10 mouse cellular contexts compared by ENCODE assay signal in genomic region chr17:73806331-73806730, GRCm38 (mm10). TPM values are rescaled to one million over a fixed set of nuclear protein-coding genes. Genes with fewer than 3 reads are reported as not detected.
A peak's percentile ranks its signal among the peaks of the same experiment; 100 is the strongest.
DNase-seq lines count a peak whose midpoint lies in the region; ATAC-seq and TF ChIP-seq lines count a peak whose summit lies in the region.
"Had no signal": no experiment of that assay in that cellular context is flagged by ENCODE, and none has a peak within 500 bp of the region (broad histone marks: within the 10 kb centered on the region; RNA-seq: fewer than 3 reads in every experiment).

No protein-coding gene starts in this region.

- no peak overlapping the region for H3K4me2 ChIP-seq in forebrain, embryonic 11.5 days (ENCODE audit: low read depth, low read length, severe bottlenecking)
- peak overlapping the region; percentile 9 for H3K4me2 ChIP-seq in limb, embryonic 13.5 days (replicated peaks)
- no peak overlapping the region for H3K4me2 ChIP-seq in liver, embryonic 16.5 days (ENCODE audit: low read depth, low read length)

- TF ChIP-seq CTCF in cortical plate, adult 2 months (IDR thresholded peaks at IDR 0.05; ENCODE audit: extremely low read depth, insufficient read depth, low read length), result no peak

- no peak overlapping the region for H3K27ac ChIP-seq in forebrain, embryonic 11.5 days (ENCODE audit: low read depth, low read length)
- H3K27ac ChIP-seq in forebrain, embryonic 10.5 days, result no peak overlapping the region
- no peak overlapping the region for H3K27ac ChIP-seq in limb, embryonic 13.5 days
- H3K27ac ChIP-seq in limb, embryonic 10.5 days, result no peak overlapping the region
- no peak overlapping the region for H3K27ac ChIP-seq in cortical plate, adult 2 months (ENCODE audit: insufficient read depth, low read length)
- H3K27ac ChIP-seq in liver, embryonic 16.5 days (ENCODE audit: low read length), result no peak overlapping the region
- H3K27ac ChIP-seq: limb, embryonic 12.5 days had no signal

- H3K27me3 ChIP-seq in forebrain, embryonic 11.5 days (ENCODE audit: control insufficient read depth, insufficient read depth, low read length), result no peaks in the 10 kb centered on the region
- no peaks in the 10 kb centered on the region; the same call in 1 of the 2 replicates for H3K27me3 ChIP-seq in forebrain, embryonic 10.5 days (ENCODE audit: poor library complexity, severe bottlenecking)
- H3K27me3 ChIP-seq in limb, embryonic 13.5 days, result peaks cover 9% of the 10 kb centered on the region
- no peaks in the 10 kb centered on the region for H3K27me3 ChIP-seq in limb, embryonic 10.5 days (ENCODE audit: low read depth, poor library complexity, severe bottlenecking)
- peaks cover 12% of the 10 kb centered on the region for H3K27me3 ChIP-seq in liver, embryonic 16.5 days (ENCODE audit: control insufficient read depth, insufficient read depth, low read depth, low read length)
- H3K27me3 ChIP-seq: limb, embryonic 12.5 days had no signal

- no peak for ATAC-seq in forebrain, embryonic 11.5 days (replicated peaks; ENCODE audit: low FRiP score)
- ATAC-seq in limb, embryonic 13.5 days (ENCODE audit: low FRiP score, low read depth), result no peak
- ATAC-seq in liver, embryonic 16.5 days (ENCODE audit: low read depth), result no peak

- no peaks in the 10 kb centered on the region for H3K9me3 ChIP-seq in forebrain, embryonic 11.5 days (ENCODE audit: control insufficient read depth, low read length)
- no peaks in the 10 kb centered on the region for H3K9me3 ChIP-seq in forebrain, embryonic 10.5 days
- no peaks in the 10 kb centered on the region for H3K9me3 ChIP-seq in limb, embryonic 13.5 days
- no peaks in the 10 kb centered on the region for H3K9me3 ChIP-seq in limb, embryonic 10.5 days (replicated peaks)
- H3K9me3 ChIP-seq in liver, embryonic 16.5 days (replicated peaks; ENCODE audit: control insufficient read depth, low read length), result no peaks in the 10 kb centered on the region
- H3K9me3 ChIP-seq: limb, embryonic 12.5 days had no signal

- no peaks in the 10 kb centered on the region for H3K4me1 ChIP-seq in forebrain, embryonic 11.5 days (replicated peaks; ENCODE audit: control insufficient read depth, insufficient read depth, low read length)
- H3K4me1 ChIP-seq in forebrain, embryonic 10.5 days, result peaks cover 12% of the 10 kb centered on the region
- peaks cover 21% of the 10 kb centered on the region for H3K4me1 ChIP-seq in limb, embryonic 13.5 days
- peaks cover 19% of the 10 kb centered on the region for H3K4me1 ChIP-seq in limb, embryonic 10.5 days
- peaks cover 20% of the 10 kb centered on the region for H3K4me1 ChIP-seq in cortical plate, adult 2 months (ENCODE audit: control insufficient read depth, insufficient read depth, low read length)
- H3K4me1 ChIP-seq in liver, embryonic 16.5 days (ENCODE audit: control insufficient read depth, low read depth, low read length), result no peaks in the 10 kb centered on the region

- 92% methylated on average over 6 of the region's 6 CpGs for WGBS in forebrain, embryonic 11.5 days
- 91% methylated on average over 6 of the region's 6 CpGs for WGBS in forebrain, embryonic 10.5 days
- WGBS in limb, embryonic 13.5 days, result 87% methylated on average over 6 of the region's 6 CpGs
- WGBS in limb, embryonic 10.5 days, result 80% methylated on average over 6 of the region's 6 CpGs
- WGBS in liver, embryonic 16.5 days (ENCODE audit: insufficient replicate concordance), result 65% methylated on average over 6 of the region's 6 CpGs

- no peak overlapping the region for H3K9ac ChIP-seq in forebrain, embryonic 11.5 days (ENCODE audit: low read length)
- no peak overlapping the region for H3K9ac ChIP-seq in limb, embryonic 13.5 days
- no peak overlapping the region for H3K9ac ChIP-seq in liver, embryonic 16.5 days (ENCODE audit: low read depth, low read length)
- H3K9ac ChIP-seq: limb, embryonic 12.5 days had no signal

- no peaks in the 10 kb centered on the region for H3K36me3 ChIP-seq in forebrain, embryonic 11.5 days (ENCODE audit: control insufficient read depth, insufficient read depth, low read length)
- no peaks in the 10 kb centered on the region for H3K36me3 ChIP-seq in forebrain, embryonic 10.5 days (replicated peaks)
- H3K36me3 ChIP-seq in limb, embryonic 13.5 days, result no peaks in the 10 kb centered on the region
- no peaks in the 10 kb centered on the region for H3K36me3 ChIP-seq in limb, embryonic 10.5 days
- no peaks in the 10 kb centered on the region for H3K36me3 ChIP-seq in liver, embryonic 16.5 days (ENCODE audit: control insufficient read depth, insufficient read depth)
- H3K36me3 ChIP-seq: limb, embryonic 12.5 days had no signal

- peak; percentile 43 for DNase-seq in forebrain, embryonic 11.5 days (ENCODE audit: low spot score)
- DNase-seq in forebrain, embryonic 10.5 days (ENCODE audit: extremely low spot score, low spot score), result no peak
- DNase-seq in limb, embryonic 10.5 days (ENCODE audit: low spot score), result no peak
- no peak for DNase-seq in embryo, embryonic 9.5 days (ENCODE audit: extremely low spot score)
- DNase-seq in urinary bladder, postnatal 10 days (ENCODE audit: low spot score), result no peak
- DNase-seq: heart, postnatal 10 days had no signal

- TF ChIP-seq POLR2A in cortical plate, adult 2 months (IDR thresholded peaks at IDR 0.05; ENCODE audit: extremely low read depth, insufficient read depth, low read length), result no peak

- no peak overlapping the region for H3K4me3 ChIP-seq in forebrain, embryonic 11.5 days (ENCODE audit: low read depth, low read length)
- H3K4me3 ChIP-seq in forebrain, embryonic 10.5 days, result no peak overlapping the region
- 0 out of 2 replicates have a peak overlapping the region, but pooled peaks have one; percentile 11 for H3K4me3 ChIP-seq in limb, embryonic 13.5 days
- H3K4me3 ChIP-seq in limb, embryonic 10.5 days, result no peak overlapping the region
- peak overlapping the region; percentile 95 for H3K4me3 ChIP-seq in cortical plate, adult 2 months (ENCODE audit: insufficient read depth, low read length)
- peak overlapping the region; percentile 23 for H3K4me3 ChIP-seq in liver, embryonic 16.5 days (ENCODE audit: low read depth, low read length)
- H3K4me3 ChIP-seq: limb, embryonic 12.5 days had no signal

RNA-seq across cellular contexts. Expression of gene Ehd3, which starts 2.4 kb away (rescaled TPM):
- 9.0 and 9.1 TPM in 2 replicates for polyA plus RNA-seq in forebrain, embryonic 11.5 days (2014; fragmentation: Nextera tagmentation; extraction: Ambion mirVana)
- 9.9 and 10.9 TPM in 2 replicates for polyA plus RNA-seq in forebrain, embryonic 10.5 days (2016; fragmentation: Nextera tagmentation; extraction: Ambion mirVana)
- 5.8 and 6.1 TPM in 2 replicates for polyA plus RNA-seq in limb, embryonic 13.5 days (2015; fragmentation: Nextera tagmentation; extraction: Ambion mirVana)
- polyA plus RNA-seq in limb, embryonic 10.5 days (2016; fragmentation: Nextera tagmentation; extraction: Ambion mirVana), result 9.8 and 11.8 TPM in 2 replicates
- 50.1 and 56.6 TPM in 2 replicates for polyA plus RNA-seq in cortical plate, adult 2 months (2012; rRNA removed)
- polyA plus RNA-seq in liver, embryonic 16.5 days (2015; fragmentation: Nextera tagmentation; extraction: Ambion mirVana), result 17.4 and 23.1 TPM in 2 replicates

Comparison
In these comparisons a context has a peak if more than half of its experiments do, and no peak if none do; other contexts are left out.
1. H3K4me3 ChIP-seq: peak in limb, embryonic 13.5 days (single experiment), cortical plate, adult 2 months (single experiment) and liver, embryonic 16.5 days (single experiment); none in forebrain, embryonic 11.5 days (single experiment), forebrain, embryonic 10.5 days (single experiment) and limb, embryonic 10.5 days (single experiment).